Mouse (Mus musculus) stomach, embryonic 16.5 days (tissue): ENCODE results near the gene Zfand6. TPM values are rescaled to one million over a fixed set of nuclear protein-coding genes. Genes with fewer than 3 reads are reported as not detected.

Source experiments
- polyA plus RNA-seq: library from polyadenylated mRNA; unstranded; fragments of >200 nt; fragmentation: Nextera tagmentation; extraction: Ambion mirVana; gene quantifications from 2 replicates; pipeline ENCODE4 v1.2.1, GENCODE M21; 2015

The Zfand6 gene
- polyA plus RNA-seq, 1 experiment from 2014 or later, result 180 TPM

Other genes with a start within 250 kb of the Zfand6 start
- 3.3 and 3.4 TPM in 2 replicates for gene Gm2115, start 161.0 kb downstream of the Zfand6 start, polyA plus RNA-seq
- 15.0 TPM in 2 replicates for gene Fah, start 83.2 kb downstream of the Zfand6 start, polyA plus RNA-seq
- gene Olfr291, start 163.6 kb upstream of the Zfand6 start, polyA plus RNA-seq, result not detected in 2 replicates